Mouse (Mus musculus): Measurements from ENCODE around the gene Jhy.

DNA sequence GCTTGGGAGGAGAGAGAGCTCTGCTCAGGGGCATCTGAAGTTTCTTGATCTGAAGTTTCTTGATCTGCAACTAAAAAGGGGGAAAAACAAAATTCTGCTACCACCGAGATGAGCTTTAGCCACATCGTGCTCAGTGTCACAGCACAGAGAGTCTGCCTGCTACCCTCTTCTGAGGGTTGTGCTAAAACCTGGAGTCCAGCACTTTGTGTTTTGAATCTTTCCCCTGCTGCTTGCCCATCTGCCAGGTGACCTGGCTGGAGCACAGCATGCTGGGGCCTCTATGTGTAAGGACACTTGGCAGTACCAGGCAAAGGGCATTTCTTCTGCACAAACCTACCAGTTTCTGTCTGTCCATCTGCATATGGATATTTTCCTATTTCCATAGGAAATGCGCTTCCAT is 20.4 kb upstream of the Jhy start:
- TF ChIP-seq CTCF (IDR thresholded peaks at IDR 0.05; ENCODE audit: insufficient read depth, low read depth, low read length) (no peak), POLR2A (IDR thresholded peaks at IDR 0.05; ENCODE audit: insufficient read depth, low read depth, low read length) (no peak)

Measured in olfactory bulb, adult 2 months (tissue).